Mouse (Mus musculus): ENCODE measurements around the gene S100b. TPM values are rescaled to one million over a fixed set of nuclear protein-coding genes. Genes with fewer than 3 reads are reported as not detected.

Gene S100b
- total and polyA plus RNA-seq, 2 experiments from 2014 or later, result 7.7 to 12.9 TPM

DNA sequence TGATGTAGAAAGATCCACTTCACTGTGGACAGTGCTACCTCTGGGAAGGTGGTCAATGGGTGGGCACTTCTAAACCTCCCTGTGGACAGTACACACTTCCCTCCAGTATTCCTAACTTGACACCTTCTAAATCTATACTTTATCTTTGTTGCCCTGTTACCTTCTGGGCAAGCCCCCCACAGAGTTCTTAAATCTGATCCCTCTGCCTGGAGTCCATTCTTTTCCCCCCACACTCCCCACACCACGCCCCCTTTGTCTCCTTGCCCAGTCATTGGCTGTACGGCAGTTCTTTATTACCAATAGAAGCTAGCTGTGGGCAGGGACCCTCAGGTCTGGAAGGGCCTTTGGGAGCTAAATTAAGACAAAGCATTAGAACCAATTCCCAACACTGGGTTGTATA, 8.5 kb upstream of the S100b start:
- H3K36me3 ChIP-seq (ENCODE audit: insufficient read depth, low read length), result no peaks in the 10 kb centered on the region
- ATAC-seq (ENCODE audit: low FRiP score) (no peak), DNase-seq (ENCODE audit: low spot score) (no peak)
- no peak overlapping the region for H3K9ac ChIP-seq (replicated peaks; ENCODE audit: low read length, poor library complexity, severe bottlenecking)
- WGBS, result 80% methylated on average over 2 of the region's 2 CpGs
- no peak overlapping the region for H3K4me2 ChIP-seq (ENCODE audit: low read depth, low read length, poor library complexity, severe bottlenecking)
- H3K4me1 ChIP-seq (ENCODE audit: insufficient read depth, low read length), result no peaks in the 10 kb centered on the region
- H3K4me3 ChIP-seq (ENCODE audit: low read depth, low read length), result no peak overlapping the region
- H3K27me3 ChIP-seq (ENCODE audit: insufficient read depth, low read length), result no peaks in the 10 kb centered on the region
- no peak for TF ChIP-seq CTCF (IDR thresholded peaks at IDR 0.05)
- no peaks in the 10 kb centered on the region for H3K9me3 ChIP-seq (ENCODE audit: low read length)
- H3K27ac ChIP-seq (ENCODE audit: low read depth, low read length), result no peak overlapping the region

GRCm38 (mm10) chr10:76246601-76247000, 7.1 kb upstream of the S100b start:
- 59% methylated on average over 4 of the region's 4 CpGs for WGBS
- H3K27me3 ChIP-seq (ENCODE audit: insufficient read depth, low read length), result no peaks in the 10 kb centered on the region
- no peak overlapping the region for H3K4me3 ChIP-seq (ENCODE audit: low read depth, low read length)
- no peak overlapping the region for H3K9ac ChIP-seq (replicated peaks; ENCODE audit: low read length, poor library complexity, severe bottlenecking)
- ATAC-seq (ENCODE audit: low FRiP score) (no peak), DNase-seq (ENCODE audit: low spot score) (no peak)
- H3K4me1 ChIP-seq (ENCODE audit: insufficient read depth, low read length), result no peaks in the 10 kb centered on the region
- H3K36me3 ChIP-seq (ENCODE audit: insufficient read depth, low read length), result no peaks in the 10 kb centered on the region
- TF ChIP-seq CTCF (IDR thresholded peaks at IDR 0.05), result no peak
- no peaks in the 10 kb centered on the region for H3K9me3 ChIP-seq (ENCODE audit: low read length)
- H3K4me2 ChIP-seq (ENCODE audit: low read depth, low read length, poor library complexity, severe bottlenecking), result no peak overlapping the region
- no peak overlapping the region for H3K27ac ChIP-seq (ENCODE audit: low read depth, low read length)

DNA sequence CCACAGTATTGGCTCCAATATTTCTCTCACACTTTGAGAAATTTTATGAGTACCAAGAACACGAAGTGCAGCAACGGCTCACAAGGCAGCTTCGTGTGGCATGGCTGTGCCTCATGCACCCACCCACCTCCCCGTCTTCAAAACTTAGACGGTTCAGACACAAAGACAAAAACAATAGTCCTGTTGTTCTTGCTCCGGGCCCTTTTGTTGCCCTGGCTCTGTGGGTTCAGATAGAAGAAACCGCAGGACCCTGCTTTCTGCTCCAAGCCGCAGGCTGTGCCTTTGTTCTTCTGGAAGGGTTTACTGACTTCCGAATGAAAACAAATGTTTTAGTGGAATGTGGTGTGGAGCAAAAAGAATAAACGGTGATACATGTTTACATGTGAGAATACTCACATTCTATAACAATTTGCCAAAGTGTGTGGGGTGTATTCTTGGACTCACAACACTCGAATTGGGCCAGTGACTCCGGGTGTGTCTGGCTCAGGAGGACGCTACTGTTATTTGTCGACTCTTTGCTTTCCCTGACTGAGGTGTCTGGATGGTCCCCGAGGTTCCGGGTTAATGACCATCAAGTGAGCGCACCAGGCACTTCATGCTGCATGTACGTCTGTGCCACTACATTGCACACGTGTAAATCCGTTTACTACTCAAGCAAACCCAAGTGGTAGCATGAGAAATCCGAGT, 5.5 kb upstream of the S100b start:
- ATAC-seq (ENCODE audit: low FRiP score) (no peak), DNase-seq (ENCODE audit: low spot score) (no peak)
- H3K4me1 ChIP-seq (ENCODE audit: insufficient read depth, low read length), result no peaks in the 10 kb centered on the region
- no peaks in the 10 kb centered on the region for H3K9me3 ChIP-seq (ENCODE audit: low read length)
- no peak overlapping the region for H3K4me3 ChIP-seq (ENCODE audit: low read depth, low read length)
- no peak overlapping the region for H3K4me2 ChIP-seq (ENCODE audit: low read depth, low read length, poor library complexity, severe bottlenecking)
- H3K27me3 ChIP-seq (ENCODE audit: insufficient read depth, low read length), result no peaks in the 10 kb centered on the region
- no peak overlapping the region for H3K27ac ChIP-seq (ENCODE audit: low read depth, low read length)
- no peaks in the 10 kb centered on the region for H3K36me3 ChIP-seq (ENCODE audit: insufficient read depth, low read length)
- no peak for TF ChIP-seq CTCF (IDR thresholded peaks at IDR 0.05)
- no peak overlapping the region for H3K9ac ChIP-seq (replicated peaks; ENCODE audit: low read length, poor library complexity, severe bottlenecking)
- 31% methylated on average over 21 of the region's 21 CpGs for WGBS

DNA sequence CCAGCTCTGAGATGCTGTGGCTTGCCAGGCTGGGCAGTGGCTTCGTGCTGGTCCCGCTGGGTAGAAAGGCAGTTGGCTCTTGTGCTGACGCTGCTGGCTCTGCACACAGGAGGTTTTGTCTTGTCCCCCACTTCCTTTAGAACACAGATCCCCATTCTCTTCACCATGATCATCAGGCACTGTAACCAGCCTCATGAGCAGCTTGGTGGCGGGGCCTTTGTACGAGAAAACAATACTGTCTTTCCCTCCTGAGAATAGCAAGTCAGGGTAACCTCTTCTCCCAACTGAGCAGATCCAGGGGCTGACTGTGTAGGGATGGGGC, 5.0 kb upstream of the S100b start:
- no peaks in the 10 kb centered on the region for H3K4me1 ChIP-seq (ENCODE audit: insufficient read depth, low read length)
- no peak for DNase-seq (ENCODE audit: low spot score)
- no peak overlapping the region for H3K27ac ChIP-seq (ENCODE audit: low read depth, low read length)
- no peaks in the 10 kb centered on the region for H3K27me3 ChIP-seq (ENCODE audit: insufficient read depth, low read length)
- no peak for TF ChIP-seq CTCF (IDR thresholded peaks at IDR 0.05)
- ATAC-seq (ENCODE audit: low FRiP score), result no peak
- no peak overlapping the region for H3K4me2 ChIP-seq (ENCODE audit: low read depth, low read length, poor library complexity, severe bottlenecking)
- H3K9me3 ChIP-seq (ENCODE audit: low read length), result no peaks in the 10 kb centered on the region
- WGBS, result 64% methylated on average over 5 of the region's 5 CpGs
- no peak overlapping the region for H3K9ac ChIP-seq (replicated peaks; ENCODE audit: low read length, poor library complexity, severe bottlenecking)
- H3K4me3 ChIP-seq (ENCODE audit: low read depth, low read length), result no peak overlapping the region
- no peaks in the 10 kb centered on the region for H3K36me3 ChIP-seq (ENCODE audit: insufficient read depth, low read length)

- Histone ChIP-seq H3K9ac (replicated peaks; ENCODE audit: low read length, poor library complexity, severe bottlenecking) (no peak overlapping the region), H3K9me3 (ENCODE audit: low read length) (no peaks in the 10 kb centered on the region), H3K36me3 (ENCODE audit: insufficient read depth, low read length) (no peaks in the 10 kb centered on the region), H3K4me2 (ENCODE audit: low read depth, low read length, poor library complexity, severe bottlenecking) (no peak overlapping the region), H3K4me1 (ENCODE audit: insufficient read depth, low read length) (no peaks in the 10 kb centered on the region), H3K4me3 (ENCODE audit: low read depth, low read length) (no peak overlapping the region), H3K27me3 (ENCODE audit: insufficient read depth, low read length) (no peaks in the 10 kb centered on the region), H3K27ac (ENCODE audit: low read depth, low read length) (no peak overlapping the region)
- TF ChIP-seq CTCF (IDR thresholded peaks at IDR 0.05), result no peak
- WGBS, result 59% methylated on average over 7 of the region's 7 CpGs
- ATAC-seq (ENCODE audit: low FRiP score), result no peak
- no peak for DNase-seq (ENCODE audit: low spot score)
Measured at GRCm38 (mm10) chr10:76250870-76251269, 2.8 kb upstream of the S100b start.

- Histone ChIP-seq H3K4me1 (ENCODE audit: insufficient read depth, low read length) (no peaks in the 10 kb centered on the region), H3K4me3 (ENCODE audit: low read depth, low read length) (no peak overlapping the region), H3K4me2 (ENCODE audit: low read depth, low read length, poor library complexity, severe bottlenecking) (no peak overlapping the region), H3K27ac (ENCODE audit: low read depth, low read length) (0 out of 2 replicates have a peak overlapping the region, but pooled peaks have one; percentile 3), H3K9ac (replicated peaks; ENCODE audit: low read length, poor library complexity, severe bottlenecking) (no peak overlapping the region), H3K36me3 (ENCODE audit: insufficient read depth, low read length) (no peaks in the 10 kb centered on the region), H3K9me3 (ENCODE audit: low read length) (no peaks in the 10 kb centered on the region), H3K27me3 (ENCODE audit: insufficient read depth, low read length) (no peaks in the 10 kb centered on the region)
- DNase-seq (ENCODE audit: low spot score) (no peak), ATAC-seq (ENCODE audit: low FRiP score) (no peak)
- no peak for TF ChIP-seq CTCF (IDR thresholded peaks at IDR 0.05)
- WGBS, result 100% methylated on average over 1 of the region's 1 CpGs
Measured at GRCm38 (mm10) chr10:76253079-76253478, 574 bp upstream of the S100b start.
